Mouse (Mus musculus): ENCODE measurements around the gene Olfr1280. TPM values are rescaled to one million over a fixed set of nuclear protein-coding genes. Genes with fewer than 3 reads are reported as not detected.
A peak's percentile ranks its signal among the peaks of the same experiment; 100 is the strongest.
"Not testable (repeated sequence)": the region's sequence is repeated elsewhere in the genome, so short reads cannot be mapped to it uniquely, and the experiment has no call there.

Olfr1280 gene
- not detected for total RNA-seq (2021)

DNA sequence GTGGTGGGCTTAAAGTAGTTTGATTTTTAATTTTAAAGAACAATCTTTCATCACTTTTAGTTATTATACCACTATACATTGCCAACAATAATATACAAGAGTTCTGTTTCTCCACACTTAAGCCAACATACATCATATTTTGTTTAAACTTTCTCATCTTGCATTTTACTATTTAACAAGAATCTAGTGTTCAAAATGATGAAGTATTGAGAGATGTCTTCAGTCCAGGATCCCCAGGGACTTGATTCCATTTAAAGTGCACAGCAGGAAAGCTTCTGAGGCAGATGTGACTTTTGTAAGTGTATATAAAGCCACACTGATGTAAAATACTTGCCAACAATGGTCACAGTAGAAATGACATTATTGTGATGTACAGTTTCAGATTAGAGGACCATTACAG, at the start of gene Olfr1280:
TSS of gene Olfr1280 (plus strand) at position 301 of the 400 bp plus-strand sequence.
- intact Hi-C loops (cut with DNase I) = no loop called here
- no peak for DNase-seq (ENCODE audit: low spot score in 2 of 2)

DNA sequence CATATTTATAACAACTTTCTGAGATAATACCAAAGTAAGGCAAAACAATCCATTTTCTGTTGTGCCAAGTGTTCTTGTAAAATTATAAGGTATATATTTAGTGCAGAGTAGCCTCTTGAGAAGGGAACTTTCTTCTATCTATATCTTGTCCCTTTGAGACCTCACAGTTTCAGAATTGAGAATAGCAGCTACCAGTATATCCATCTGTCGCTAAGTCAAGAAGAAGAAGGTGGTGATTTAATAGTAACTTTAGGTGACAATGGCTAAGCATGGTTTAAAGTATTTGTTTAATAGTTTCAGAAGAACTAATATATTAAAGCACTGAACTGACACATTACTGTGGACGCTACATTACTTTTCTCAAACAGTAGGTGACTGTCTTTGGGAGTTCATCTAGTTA, 39.8 kb upstream of the Olfr1280 start, which contains the start of gene Olfr1277:
TSS of gene Olfr1277 (minus strand) at position 101 of the 400 bp plus-strand sequence.
- DNase-seq (ENCODE audit: low spot score in 2 of 2) = no peak
- intact Hi-C loops (cut with DNase I) = no loop called here

DNA sequence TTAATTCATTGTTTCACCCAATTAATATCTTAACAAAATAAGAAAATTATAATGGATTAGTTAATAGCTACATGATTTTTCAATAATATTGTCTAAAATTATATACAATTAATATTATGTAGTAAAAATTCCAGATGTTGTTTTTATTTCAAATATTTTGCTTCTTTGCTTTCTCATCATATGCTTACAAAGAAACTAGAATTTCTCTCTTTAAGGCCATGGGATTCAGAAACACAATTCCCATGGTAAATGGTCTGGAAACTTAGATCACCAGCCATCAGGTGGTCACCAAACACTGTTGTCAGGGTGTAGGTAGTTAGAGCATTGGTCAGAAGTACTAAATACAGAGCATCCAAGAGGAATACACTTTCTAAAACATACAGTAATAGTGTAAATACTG, 24.0 kb upstream of the Olfr1280 start, which contains the start of gene Olfr1278:
TSS of gene Olfr1278 (plus strand) at position 301 of the 400 bp plus-strand sequence.
- DNase-seq (ENCODE audit: low spot score in 2 of 2) = no peak
- intact Hi-C loops (cut with DNase I) = no loop called here

DNA sequence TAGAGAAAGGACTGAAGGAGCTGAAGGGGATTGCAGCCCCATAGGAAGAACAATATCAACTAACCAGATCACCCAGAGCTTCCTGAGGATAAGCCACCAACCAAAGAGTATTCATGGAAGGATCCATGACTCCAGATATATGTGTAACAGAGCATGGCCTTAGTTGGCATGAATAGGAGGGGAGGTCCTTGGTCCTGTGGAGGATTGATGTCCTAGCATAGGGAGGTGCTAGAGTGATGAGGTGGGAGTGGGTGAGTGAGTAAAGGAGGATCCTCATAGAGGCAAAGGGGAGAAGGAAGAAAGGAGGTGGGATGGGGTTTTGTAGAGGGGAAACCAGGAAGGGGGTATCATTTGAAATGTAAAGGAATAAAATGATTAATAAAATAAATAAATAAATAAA, 15.3 kb upstream of the Olfr1280 start:
- intact Hi-C loops (cut with DNase I) = no loop called here
- no peak for DNase-seq (ENCODE audit: low spot score in 2 of 2)

DNA sequence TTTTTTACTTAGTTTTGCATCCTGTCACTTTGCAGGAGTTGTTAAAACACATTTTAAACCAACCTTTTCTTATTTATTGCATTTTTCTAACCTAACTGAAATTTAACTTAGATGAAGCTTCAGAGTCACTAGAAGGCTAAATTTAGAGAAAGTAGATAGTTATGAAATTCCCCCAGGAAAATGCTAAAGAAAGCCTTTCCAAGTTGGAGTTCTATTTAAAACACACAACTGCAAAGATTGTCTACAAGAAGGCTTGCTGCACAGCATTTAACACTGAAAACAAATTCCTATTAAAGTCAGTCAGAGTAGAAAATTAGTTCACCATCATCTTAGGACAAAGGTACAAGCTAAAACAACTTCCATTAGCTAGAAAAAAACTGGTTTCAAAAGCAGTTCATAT, 13.4 kb upstream of the Olfr1280 start, which contains the start of gene Olfr1279:
TSS of gene Olfr1279 (plus strand) at position 262 of the 400 bp plus-strand sequence.
- peak in 1 of 2 experiments; percentile 22 for DNase-seq (ENCODE audit: low spot score in 2 of 2)
- intact Hi-C loops (cut with DNase I) = no loop called here

DNA sequence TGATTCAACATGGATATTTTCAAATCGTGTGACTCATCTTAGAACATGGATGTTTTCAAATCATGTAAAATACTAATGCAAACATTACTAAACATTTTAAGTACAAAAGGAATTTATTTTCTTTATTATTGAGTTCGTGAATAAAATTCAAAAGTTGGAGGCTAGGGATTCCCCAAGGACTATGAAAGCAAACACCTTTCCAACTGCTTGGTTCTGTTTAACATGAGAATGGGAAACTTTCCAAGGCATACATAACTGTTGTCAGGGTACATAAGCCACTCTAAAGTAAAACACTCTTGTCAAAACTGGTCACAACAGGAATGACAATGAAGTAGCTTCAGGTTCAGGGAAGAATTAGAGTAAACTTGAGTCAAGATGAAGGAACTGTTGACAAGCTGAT, 12.4 kb downstream of the Olfr1280 start, which contains the start of gene Olfr1281:
TSS of gene Olfr1281 (plus strand) at position 301 of the 400 bp plus-strand sequence.
- DNase-seq (ENCODE audit: low spot score in 2 of 2) = no peak
- intact Hi-C loops (cut with DNase I) = no loop called here

DNA sequence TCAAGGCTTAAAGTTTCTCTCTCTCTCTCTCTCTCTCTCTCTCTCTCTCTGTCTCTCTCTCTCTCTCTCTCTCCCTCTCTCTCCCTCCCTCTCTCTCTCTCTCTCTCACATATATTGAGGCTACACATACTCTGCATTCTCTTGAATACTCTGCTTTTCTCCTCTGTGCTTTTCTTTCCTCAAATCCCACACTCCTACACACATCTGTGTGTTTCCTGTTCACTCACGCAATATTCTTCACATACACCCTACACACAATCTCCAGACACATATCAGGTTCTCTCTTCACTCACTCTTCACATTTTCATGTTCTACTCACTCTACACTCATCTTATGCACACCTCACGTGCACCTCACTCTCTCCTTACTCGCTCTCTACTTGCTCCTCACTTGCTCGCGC, 19.9 kb downstream of the Olfr1280 start:
- intact Hi-C loops (cut with DNase I) = not testable (repeated sequence)
- peak; percentile 1 to 49 for DNase-seq (ENCODE audit: low spot score in 2 of 2)

DNA sequence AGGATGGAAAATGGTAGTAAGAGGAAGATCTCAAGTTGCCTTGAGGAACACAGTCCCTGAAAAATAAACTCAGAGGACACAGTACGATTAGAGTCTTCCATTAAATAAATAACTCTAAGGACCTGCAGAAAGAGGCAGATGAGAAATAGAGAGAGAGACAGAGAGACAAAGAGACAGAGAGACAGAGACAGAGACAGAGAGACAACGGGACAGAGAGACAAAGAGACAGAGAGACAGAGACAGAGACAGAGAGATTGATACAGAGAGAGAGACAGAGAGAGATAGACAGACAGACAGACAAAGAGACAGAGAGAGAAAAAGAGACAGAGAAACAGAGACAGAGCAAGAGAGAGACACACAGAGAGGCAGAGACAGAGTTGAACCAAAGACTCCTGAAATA, 22.2 kb downstream of the Olfr1280 start, which contains the start of gene Olfr1282:
TSS of gene Olfr1282 (minus strand) at position 101 of the 400 bp plus-strand sequence.
- intact Hi-C loops (cut with DNase I) = no loop called here
- DNase-seq (ENCODE audit: low spot score in 2 of 2) = no peak

DNA sequence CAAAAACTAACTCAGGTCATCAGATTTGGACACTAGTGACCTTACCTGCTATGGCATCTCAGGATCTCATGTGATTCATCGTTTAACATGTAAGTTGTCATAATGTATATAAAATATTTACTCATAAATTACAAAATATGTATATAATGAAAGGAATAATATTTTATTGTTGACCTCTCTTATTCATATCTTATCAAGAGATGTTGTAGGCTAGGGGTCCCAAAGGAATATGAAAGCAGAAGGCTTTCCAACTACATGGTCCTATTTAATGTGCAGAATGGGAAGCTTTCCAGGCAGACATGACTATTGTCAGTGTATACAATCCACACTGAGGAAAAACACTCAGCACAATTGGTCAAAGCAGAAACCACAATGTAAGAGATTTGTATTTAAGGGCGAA, 52.7 kb downstream of the Olfr1280 start, which contains the start of gene Olfr1283:
TSS of gene Olfr1283 (plus strand) at position 301 of the 400 bp plus-strand sequence.
- no peak for DNase-seq (ENCODE audit: low spot score in 2 of 2)
- intact Hi-C loops (cut with DNase I) = no loop called here

DNA sequence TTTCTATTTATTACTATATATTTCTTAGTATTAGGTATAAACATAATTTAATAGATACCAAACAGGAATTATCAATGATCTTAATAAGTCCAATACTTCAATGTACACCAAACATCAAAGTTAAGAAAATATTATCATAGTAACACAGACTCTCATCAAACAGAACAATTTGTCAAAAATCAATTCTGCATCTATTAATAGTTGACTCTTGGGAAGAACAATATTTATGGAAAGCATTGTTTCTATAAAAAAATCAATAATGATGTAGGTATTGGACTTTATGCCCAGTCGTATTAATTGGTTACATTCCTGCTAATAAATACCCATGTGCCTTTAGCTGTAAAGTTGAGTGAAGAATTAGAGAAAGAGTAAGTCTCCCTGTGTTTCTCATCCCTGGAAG, 61.4 kb downstream of the Olfr1280 start, which contains the start of gene Olfr1284:
TSS of gene Olfr1284 (plus strand) at position 301 of the 400 bp plus-strand sequence.
- intact Hi-C loops (cut with DNase I) = no loop called here
- no peak for DNase-seq (ENCODE audit: low spot score in 2 of 2)

Other genes starting within 250 kb of the Olfr1280 start
- not detected for gene Gm13941, start 208.0 kb upstream of the Olfr1280 start, total RNA-seq (2021)
- not detected for gene Gm15130, start 161.1 kb upstream of the Olfr1280 start, total RNA-seq (2021)
- gene 4930430A15Rik, start 84.4 kb upstream of the Olfr1280 start, total RNA-seq (2021) = not detected
- not detected for gene Olfr1275, start 78.7 kb upstream of the Olfr1280 start, total RNA-seq (2021)
- gene Olfr1276, start 59.5 kb upstream of the Olfr1280 start, total RNA-seq (2021) = not detected
- not detected for gene Olfr1277, start 39.9 kb upstream of the Olfr1280 start, total RNA-seq (2021)
- not detected for gene Olfr1278, start 23.9 kb upstream of the Olfr1280 start, total RNA-seq (2021)
- gene Olfr1279, start 13.4 kb upstream of the Olfr1280 start, total RNA-seq (2021) = not detected
- not detected for gene Olfr1281, start 12.5 kb downstream of the Olfr1280 start, total RNA-seq (2021)
- gene Olfr1282, start 22.1 kb downstream of the Olfr1280 start, total RNA-seq (2021) = not detected
- not detected for gene Olfr1283, start 52.8 kb downstream of the Olfr1280 start, total RNA-seq (2021)
- not detected for gene Olfr1284, start 61.5 kb downstream of the Olfr1280 start, total RNA-seq (2021)
- not detected for gene Olfr1286, start 109.1 kb downstream of the Olfr1280 start, total RNA-seq (2021)
- not detected for gene Olfr1287, start 135.1 kb downstream of the Olfr1280 start, total RNA-seq (2021)
- not detected for gene Olfr1288, start 160.1 kb downstream of the Olfr1280 start, total RNA-seq (2021)
- gene Olfr1289, start 166.8 kb downstream of the Olfr1280 start, total RNA-seq (2021) = not detected
- not detected for gene Olfr1290, start 179.8 kb downstream of the Olfr1280 start, total RNA-seq (2021)
- gene Olfr1291-ps1, start 183.2 kb downstream of the Olfr1280 start, total RNA-seq (2021) = not detected
- not detected for gene Olfr1293-ps, start 211.2 kb downstream of the Olfr1280 start, total RNA-seq (2021)
- not detected for gene Olfr1294, start 226.3 kb downstream of the Olfr1280 start, total RNA-seq (2021)